Mouse (Mus musculus) myocyte (in vitro differentiated cells): ENCODE measurements around the gene Slc26a1. TPM values are rescaled to one million over a fixed set of nuclear protein-coding genes. Genes with fewer than 3 reads are reported as not detected.

Experiments
- H3K27me3 ChIP-seq: one replicate; pipeline ENCODE4 v1.6.1; 2011; ENCODE audit not compliant: control insufficient read depth, insufficient read depth, insufficient read length
- H3K36me3 ChIP-seq: one replicate; pipeline ENCODE4 v1.6.1; 2011; ENCODE audit not compliant: control insufficient read depth, insufficient read depth
- H3K4me2 ChIP-seq: one replicate; pipeline ENCODE4 v1.6.1; 2011; ENCODE audit warnings: low read depth, control low read depth
- H3K4me3 ChIP-seq: one replicate; pipeline ENCODE4 v1.5.1; 2011; ENCODE audit warnings: mild to moderate bottlenecking, control low read depth, moderate library complexity
- H3K79me2 ChIP-seq: one replicate; pipeline ENCODE4 v1.6.1; 2011; ENCODE audit not compliant: control insufficient read depth, insufficient read depth
- H3ac ChIP-seq: one replicate; pipeline ENCODE4 v1.6.1; 2011; ENCODE audit not compliant: control insufficient read depth, insufficient read length
- CEBPB ChIP-seq: IDR thresholded peaks from 2 replicates; pipeline ENCODE4 v1.6.1; 2011; ENCODE audit warnings: mild to moderate bottlenecking, moderate library complexity; ENCODE audit not compliant: poor library complexity, insufficient read depth, severe bottlenecking
- E2F4 ChIP-seq: IDR thresholded peaks from one replicate; pipeline ENCODE4 v1.6.1; 2011; ENCODE audit warnings: mild to moderate bottlenecking, control low read depth, moderate library complexity; ENCODE audit not compliant: insufficient read depth
- MAX ChIP-seq: IDR thresholded peaks from one replicate; pipeline ENCODE4 v1.6.1; 2011; ENCODE audit warnings: low read depth, mild to moderate bottlenecking, control low read depth
- MYOD1 ChIP-seq, 3 experiments: IDR thresholded peaks; one replicate each; pipeline ENCODE4 v1.6.1; 2011; ENCODE audit warnings: control low read depth in 2 of 3, low read depth in 2 of 3, mild to moderate bottlenecking in 2 of 3, moderate library complexity in 1 of 3; ENCODE audit not compliant: insufficient read length in 2 of 3, control insufficient read depth in 1 of 3
- MYOG ChIP-seq, 3 experiments: IDR thresholded peaks; one replicate each; pipeline ENCODE4 v1.6.1; 2011; ENCODE audit warnings: control low read depth in 2 of 3, low read depth in 2 of 3, mild to moderate bottlenecking in 2 of 3; ENCODE audit not compliant: insufficient read length in 2 of 3, control insufficient read depth in 1 of 3, insufficient read depth in 1 of 3
- POLR2A ChIP-seq: IDR thresholded peaks from one replicate; pipeline ENCODE4 v1.6.1; 2011; ENCODE audit warnings: low read depth, mild to moderate bottlenecking, control low read depth, moderate library complexity; ENCODE audit not compliant: insufficient read length
- POLR2AphosphoS2 ChIP-seq: IDR thresholded peaks from one replicate; pipeline ENCODE4 v1.6.1; 2011; ENCODE audit warnings: low read depth, control low read depth; ENCODE audit not compliant: insufficient read length
- REST ChIP-seq: IDR thresholded peaks from one replicate; pipeline ENCODE4 v1.6.1; 2011; ENCODE audit warnings: mild to moderate bottlenecking, control low read depth, moderate library complexity; ENCODE audit not compliant: insufficient read depth, insufficient read length
- SRF ChIP-seq: IDR thresholded peaks from one replicate; pipeline ENCODE4 v1.6.1; 2011; ENCODE audit warnings: low read depth; ENCODE audit not compliant: control insufficient read depth, insufficient read length
- TCF12 ChIP-seq: IDR thresholded peaks from one replicate; pipeline ENCODE4 v1.6.1; 2011; ENCODE audit warnings: mild to moderate bottlenecking, control low read depth; ENCODE audit not compliant: poor library complexity, insufficient read depth, severe bottlenecking
- TCF3 ChIP-seq: IDR thresholded peaks from one replicate; pipeline ENCODE4 v1.6.1; 2011; ENCODE audit warnings: low read depth, control low read depth; ENCODE audit not compliant: insufficient read length
- USF1 ChIP-seq: IDR thresholded peaks from one replicate; pipeline ENCODE4 v1.6.1; 2011; ENCODE audit warnings: low read depth, mild to moderate bottlenecking, control low read depth, moderate library complexity
- polyA plus RNA-seq: library from polyadenylated mRNA; unstranded; fragments of >200 nt; fragmentation: generic; extraction: Trizol; gene quantifications from one replicate; pipeline ENCODE4 v1.2.1, GENCODE M21; 2012; ENCODE audit warnings: missing spikeins

Slc26a1 gene
- polyA plus RNA-seq, 1 experiment, result 0.13 TPM

- Histone ChIP-seq H3K4me2 (no peak overlapping the region), H3K36me3 (no peaks in the 10 kb centered on the region), H3K4me3 (peak overlapping the region; percentile 61), H3K27me3 (no peaks in the 10 kb centered on the region), H3K79me2 (peaks cover 6% of the 10 kb centered on the region), H3ac (no peak overlapping the region)
- TF ChIP-seq MAX, result no peak
- no peak for TF ChIP-seq CEBPB
- TF ChIP-seq MYOG (IDR thresholded peaks at IDR 0.05; ENCODE audit: control insufficient read depth in 1 of 3, insufficient read depth in 1 of 3, insufficient read length in 2 of 3, low read depth in 2 of 3), result no peak
- TF ChIP-seq USF1, result no peak
- TF ChIP-seq MYOD1 (IDR thresholded peaks at IDR 0.05; ENCODE audit: control insufficient read depth in 1 of 3, insufficient read length in 2 of 3, low read depth in 2 of 3), result no peak
- no peak for TF ChIP-seq POLR2A
- no peak for TF ChIP-seq E2F4
- no peak for TF ChIP-seq TCF3
- TF ChIP-seq REST, result no peak
- no peak for TF ChIP-seq POLR2AphosphoS2
- no peak for TF ChIP-seq SRF
- TF ChIP-seq TCF12, result no peak
These were observed 16.8 kb downstream of the Slc26a1 start for GRCm38 (mm10) chr5:108658611-108659010.

GRCm38 (mm10) chr5:108657406-108657805 is 18.0 kb downstream of the Slc26a1 start:
- Histone ChIP-seq H3K4me3 (no peak overlapping the region), H3ac (no peak overlapping the region), H3K27me3 (no peaks in the 10 kb centered on the region), H3K36me3 (no peaks in the 10 kb centered on the region), H3K4me2 (no peak overlapping the region), H3K79me2 (peaks cover 6% of the 10 kb centered on the region)
- no peak for TF ChIP-seq POLR2A
- no peak for TF ChIP-seq USF1
- TF ChIP-seq E2F4, result no peak
- no peak for TF ChIP-seq REST
- TF ChIP-seq POLR2AphosphoS2, result no peak
- TF ChIP-seq MAX, result no peak
- TF ChIP-seq SRF, result no peak
- TF ChIP-seq MYOG (IDR thresholded peaks at IDR 0.05; ENCODE audit: control insufficient read depth in 1 of 3, insufficient read depth in 1 of 3, insufficient read length in 2 of 3, low read depth in 2 of 3), result no peak
- no peak for TF ChIP-seq CEBPB
- no peak for TF ChIP-seq TCF12

GRCm38 (mm10) chr5:108655891-108656650 is 19.3 kb downstream of the Slc26a1 start:
- TF ChIP-seq CEBPB, result no peak
- H3K27me3 ChIP-seq, result no peaks in the 10 kb centered on the region
- H3K79me2 ChIP-seq, result peaks cover 6% of the 10 kb centered on the region
- no peak overlapping the region for H3ac ChIP-seq
- no peaks in the 10 kb centered on the region for H3K36me3 ChIP-seq
- H3K4me3 ChIP-seq, result no peak overlapping the region
- H3K4me2 ChIP-seq, result no peak overlapping the region

- Histone ChIP-seq H3K27me3 (no peaks in the 10 kb centered on the region), H3K4me2 (no peak overlapping the region), H3ac (no peak overlapping the region), H3K36me3 (no peaks in the 10 kb centered on the region), H3K4me3 (no peak overlapping the region), H3K79me2 (peaks cover 5% of the 10 kb centered on the region)
- TF ChIP-seq MAX, result no peak
- TF ChIP-seq CEBPB, result no peak
- no peak for TF ChIP-seq MYOD1 (IDR thresholded peaks at IDR 0.05; ENCODE audit: control insufficient read depth in 1 of 3, insufficient read length in 2 of 3, low read depth in 2 of 3)
- TF ChIP-seq POLR2AphosphoS2, result no peak
- TF ChIP-seq E2F4, result no peak
- TF ChIP-seq TCF3, result no peak
These were observed 20.0 kb downstream of the Slc26a1 start for GRCm38 (mm10) chr5:108655381-108655780.

- H3K36me3 ChIP-seq, result no peaks in the 10 kb centered on the region
These were observed 20.9 kb downstream of the Slc26a1 start for GRCm38 (mm10) chr5:108654444-108654990.

More at GRCm38 (mm10) chr5:108654444-108654990, 20.9 kb downstream of the Slc26a1 start:
- H3K4me3 ChIP-seq, result no peak overlapping the region
- TF ChIP-seq MYOD1 (IDR thresholded peaks at IDR 0.05; ENCODE audit: control insufficient read depth in 1 of 3, insufficient read length in 2 of 3, low read depth in 2 of 3) (no peak), POLR2A (no peak), TCF3 (no peak), MYOG (IDR thresholded peaks at IDR 0.05; ENCODE audit: control insufficient read depth in 1 of 3, insufficient read depth in 1 of 3, insufficient read length in 2 of 3, low read depth in 2 of 3) (no peak), E2F4 (no peak), USF1 (no peak), MAX (no peak), CEBPB (no peak), POLR2AphosphoS2 (no peak), REST (no peak), SRF (no peak), TCF12 (no peak)
- no peaks in the 10 kb centered on the region for H3K27me3 ChIP-seq
- H3ac ChIP-seq, result no peak overlapping the region
- no peaks in the 10 kb centered on the region for H3K79me2 ChIP-seq
- no peak overlapping the region for H3K4me2 ChIP-seq
